Mouse (Mus musculus): ENCODE results near the gene Tjp3.

- TF ChIP-seq CTCF (conservative IDR thresholded peaks at IDR 0.05; ENCODE audit: low read length) (peak; percentile 69), POU5F1 (IDR thresholded peaks at IDR 0.05; ENCODE audit: borderline replicate concordance, low read length) (no peak), NANOG (IDR thresholded peaks at IDR 0.05; ENCODE audit: borderline replicate concordance, low read length) (no peak)
These were observed 1.4 kb upstream of the Tjp3 start, which contains the start of gene Pip5k1c for GRCm38 (mm10) chr10:81292554-81293333.

All from E14TG2a.4 (cell line).